Mouse (Mus musculus) cortical plate, adult 2 months (tissue): ENCODE results near the gene Snx29. TPM values are rescaled to one million over a fixed set of nuclear protein-coding genes. Genes with fewer than 3 reads are reported as not detected.
A peak's percentile ranks its signal among the peaks of the same experiment; 100 is the strongest.
"Not testable (repeated sequence)": the region's sequence is repeated elsewhere in the genome, so short reads cannot be mapped to it uniquely, and the experiment has no call there.

Experiments used
- H3K27ac ChIP-seq: fragments of 200-500 bp; 2 replicates; pipeline ENCODE4 v1.5.1; 2012; ENCODE audit warnings: low read length, control low read depth, inconsistent platforms; ENCODE audit not compliant: insufficient read depth
- H3K4me1 ChIP-seq: fragments of 200-500 bp; 2 replicates; pipeline ENCODE4 v1.6.1; 2011; ENCODE audit warnings: low read length; ENCODE audit not compliant: control insufficient read depth, insufficient read depth
- H3K4me3 ChIP-seq: fragments of 200-500 bp; 2 replicates; pipeline ENCODE4 v1.5.1; 2011; ENCODE audit warnings: mild to moderate bottlenecking, low read length, control low read depth; ENCODE audit not compliant: insufficient read depth
- CTCF ChIP-seq: fragments of 200-500 bp; IDR thresholded peaks from 2 replicates; pipeline ENCODE4 v1.5.1; 2011; ENCODE audit warnings: mild to moderate bottlenecking, control low read depth, low read length; ENCODE audit not compliant: insufficient read depth; ENCODE audit errors: extremely low read depth
- POLR2A ChIP-seq: fragments of 200-500 bp; IDR thresholded peaks from 2 replicates; pipeline ENCODE4 v1.6.1; 2011; ENCODE audit warnings: mild to moderate bottlenecking, low read length, control low read depth; ENCODE audit not compliant: insufficient read depth; ENCODE audit errors: extremely low read depth
- polyA plus RNA-seq: library from polyadenylated mRNA; depleted of rRNA; stranded (reverse); fragments of >200 nt; gene quantifications from 2 replicates; pipeline ENCODE4 v1.2.3, GENCODE M21; 2012

Gene Snx29
- polyA plus RNA-seq, 1 experiment = 7.2 TPM

DNA sequence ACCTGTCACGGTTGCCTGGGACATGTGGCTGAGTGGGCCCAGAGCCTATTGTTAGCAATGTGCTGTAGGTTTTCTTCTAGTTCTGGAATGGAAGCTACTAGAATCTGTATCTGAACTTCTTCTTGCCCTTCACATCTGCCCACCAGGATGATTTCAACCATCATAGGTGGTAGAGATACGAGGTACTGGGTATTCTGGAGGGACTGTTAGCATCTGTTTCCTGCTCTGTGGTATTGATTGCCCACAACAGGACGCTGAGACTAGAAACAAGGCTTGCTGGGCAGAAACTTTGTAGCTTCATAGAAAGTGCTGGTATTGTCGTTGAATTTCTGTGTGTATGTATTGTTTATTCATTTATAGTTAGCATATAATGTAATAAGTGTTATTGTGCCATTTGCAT is 118.9 kb downstream of the Snx29 start:
- Histone ChIP-seq H3K4me3 (no peak overlapping the region), H3K4me1 (no peaks in the 10 kb centered on the region; the same call in 1 of the 2 replicates), H3K27ac (no peak overlapping the region)
- TF ChIP-seq CTCF (no peak), POLR2A (no peak)

DNA sequence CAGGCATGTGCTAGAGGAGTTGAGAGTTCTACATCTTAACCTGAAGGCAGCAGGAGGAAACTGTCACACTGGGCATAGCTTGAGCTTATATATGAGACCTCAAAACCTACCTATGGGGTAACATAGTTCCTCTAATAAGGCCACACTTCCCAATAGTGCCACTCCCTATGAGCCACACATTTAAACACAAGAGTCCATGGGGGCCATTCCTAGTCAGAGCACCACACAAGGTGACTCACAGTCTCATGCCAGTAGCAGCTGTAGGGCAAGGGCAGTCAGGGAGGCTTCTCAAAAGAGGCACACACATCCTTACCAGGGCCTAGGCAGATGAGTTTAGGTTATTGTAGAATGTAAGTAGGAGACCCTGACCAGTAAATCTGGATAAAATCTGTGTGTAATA is 119.8 kb downstream of the Snx29 start:
- no peak overlapping the region for H3K4me3 ChIP-seq
- no peaks in the 10 kb centered on the region; the same call in 1 of the 2 replicates for H3K4me1 ChIP-seq
- no peak for TF ChIP-seq CTCF
- TF ChIP-seq POLR2A = no peak
- H3K27ac ChIP-seq = no peak overlapping the region

DNA sequence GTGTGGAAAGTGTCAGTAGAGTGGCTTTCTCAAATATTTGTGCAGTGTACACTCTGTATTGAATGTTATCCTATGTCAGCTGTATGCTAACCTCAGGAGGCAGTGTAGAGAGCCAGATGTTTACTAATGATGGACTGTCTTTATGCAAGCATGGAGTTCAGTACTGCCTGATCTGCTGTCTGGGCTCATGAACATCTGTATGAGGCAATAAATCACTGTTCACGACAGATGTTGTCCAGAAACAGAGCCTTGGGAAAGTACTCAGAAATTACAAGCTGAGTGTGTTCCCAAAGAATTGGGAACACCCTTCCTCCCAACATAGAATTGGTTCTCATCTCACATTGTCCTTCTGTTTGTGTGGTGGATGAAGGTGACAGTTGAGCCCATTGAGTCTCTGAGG is 121.9 kb downstream of the Snx29 start:
- Histone ChIP-seq H3K4me1 (no peaks in the 10 kb centered on the region; the same call in 1 of the 2 replicates), H3K27ac (no peak overlapping the region), H3K4me3 (no peak overlapping the region)
- TF ChIP-seq CTCF (no peak), POLR2A (no peak)

DNA sequence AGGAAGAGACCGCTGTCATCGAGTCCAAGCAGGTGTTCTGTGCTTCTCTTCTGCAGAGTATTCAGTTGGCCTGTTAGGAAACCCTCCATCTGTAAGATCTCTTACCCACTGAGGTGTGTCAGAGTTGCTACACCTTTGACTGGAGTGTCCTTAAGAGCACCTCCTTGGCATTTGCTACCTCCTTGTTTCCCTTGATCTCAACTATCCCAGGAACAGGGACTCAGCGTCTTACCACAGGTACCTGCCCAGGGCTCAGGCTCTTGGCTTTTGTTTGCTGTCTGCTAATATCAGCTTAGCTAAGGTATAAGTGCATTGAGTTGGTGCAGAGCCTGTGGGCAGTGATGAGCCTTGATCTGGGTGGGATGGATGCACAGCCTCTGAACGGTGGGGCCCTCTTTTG is 124.3 kb downstream of the Snx29 start:
- Histone ChIP-seq H3K4me3 (no peak overlapping the region), H3K4me1 (no peaks in the 10 kb centered on the region), H3K27ac (no peak overlapping the region)
- TF ChIP-seq CTCF = no peak
- no peak for TF ChIP-seq POLR2A

DNA sequence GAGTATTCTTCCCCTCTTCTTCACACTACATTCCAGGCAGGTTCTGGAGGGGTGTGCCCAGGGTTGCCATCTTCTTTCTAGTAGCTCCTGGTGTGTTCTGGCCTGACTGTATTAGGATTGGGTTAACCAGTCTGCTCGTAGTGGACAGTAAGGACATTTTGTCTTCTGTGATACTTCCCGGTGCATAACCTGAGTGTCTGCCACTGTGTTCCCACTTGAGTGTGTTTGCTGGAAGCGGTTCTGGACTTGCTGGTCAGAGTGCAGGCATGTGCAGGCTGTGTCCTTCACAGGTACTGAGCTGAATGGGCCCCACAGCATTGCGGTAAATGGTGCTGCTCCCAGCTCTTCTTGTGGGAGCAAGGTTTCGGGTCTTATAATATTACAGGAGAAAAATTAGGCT is 125.2 kb downstream of the Snx29 start:
- Histone ChIP-seq H3K27ac (no peak overlapping the region), H3K4me3 (no peak overlapping the region), H3K4me1 (no peaks in the 10 kb centered on the region)
- no peak for TF ChIP-seq CTCF
- TF ChIP-seq POLR2A = no peak

DNA sequence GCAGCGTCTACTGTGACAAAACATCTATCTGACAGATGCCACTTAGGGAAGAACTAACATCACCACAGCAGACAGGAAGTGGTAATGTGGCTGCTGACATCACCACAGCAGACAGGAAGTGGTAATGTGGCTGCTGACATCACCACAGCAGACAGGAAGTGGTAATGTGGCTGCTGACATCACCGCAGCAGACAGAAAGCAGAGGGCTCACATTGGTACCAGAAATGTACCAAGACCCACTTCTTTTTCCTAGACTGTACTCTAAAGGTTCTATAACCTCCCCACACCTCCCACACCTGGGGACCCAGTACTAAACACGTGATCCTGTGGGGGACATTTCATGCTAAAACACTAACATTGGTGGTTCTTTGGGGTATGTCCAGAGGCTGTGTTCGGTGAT is 126.0 kb downstream of the Snx29 start:
- not testable (repeated sequence) for H3K4me1 ChIP-seq, H3K4me3 ChIP-seq, H3K27ac ChIP-seq

DNA sequence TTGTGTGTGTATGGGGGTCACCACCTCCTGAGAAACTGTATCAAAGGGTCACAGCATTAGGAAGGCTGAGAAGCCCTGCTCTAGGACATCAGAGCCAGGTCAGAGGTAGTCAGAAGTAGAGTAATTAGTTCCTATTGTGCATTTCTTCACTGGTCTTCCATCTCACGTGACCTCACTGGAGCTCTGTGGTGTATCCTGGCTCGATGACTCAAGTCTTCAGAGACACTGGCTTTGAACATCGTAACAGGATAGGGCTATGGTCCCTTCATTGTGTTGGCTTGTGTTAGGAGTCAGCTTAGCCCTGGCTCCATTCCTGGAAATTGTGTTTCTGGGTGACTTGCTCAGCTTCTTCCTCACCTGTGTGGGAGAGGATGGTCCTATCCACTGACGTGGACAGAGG is 126.6 kb downstream of the Snx29 start:
- no peak overlapping the region for H3K4me3 ChIP-seq
- no peak overlapping the region for H3K27ac ChIP-seq
- TF ChIP-seq POLR2A (no peak), CTCF (no peak)
- H3K4me1 ChIP-seq = no peaks in the 10 kb centered on the region

DNA sequence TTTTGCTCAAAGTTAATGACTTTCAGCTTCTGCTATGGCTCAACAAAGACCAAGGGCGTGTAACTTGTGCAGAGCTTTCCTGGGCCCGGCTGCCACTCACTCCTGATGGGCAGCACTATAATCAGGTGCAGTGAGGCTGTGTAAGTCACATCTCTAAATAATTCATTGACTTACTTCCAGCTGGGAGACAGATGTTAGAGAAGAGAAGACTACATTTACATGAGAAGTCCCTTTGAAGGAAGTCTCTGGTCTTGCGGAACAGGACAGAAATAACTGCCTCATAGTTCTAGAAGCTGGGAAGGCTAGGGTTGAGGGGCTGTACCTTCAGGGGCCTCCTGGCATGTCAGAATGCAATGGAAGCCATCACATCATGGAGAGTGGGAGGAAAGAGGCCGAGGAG is 127.9 kb downstream of the Snx29 start:
- Histone ChIP-seq H3K4me1 (no peaks in the 10 kb centered on the region), H3K27ac (no peak overlapping the region), H3K4me3 (no peak overlapping the region)
- TF ChIP-seq POLR2A = no peak
- TF ChIP-seq CTCF = no peak

DNA sequence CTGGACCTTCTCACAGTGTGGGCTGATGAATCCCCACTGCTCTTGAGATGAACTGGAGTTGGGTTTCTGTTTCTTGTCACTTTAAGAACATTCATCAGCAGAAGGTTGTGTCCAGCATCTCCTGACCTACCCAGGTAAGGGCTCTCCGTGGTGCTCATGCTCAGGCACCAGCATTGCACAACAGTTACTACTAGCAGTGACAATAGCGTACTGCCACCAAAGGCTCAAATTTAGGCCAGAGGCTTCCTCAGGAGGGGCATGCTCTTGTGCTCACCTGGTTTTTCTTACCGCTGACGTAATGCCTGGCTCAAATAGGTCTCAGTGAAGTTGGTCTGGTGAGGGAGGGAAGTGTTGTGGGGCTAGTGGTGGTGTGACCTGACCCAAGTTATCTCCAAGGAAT is 132.2 kb downstream of the Snx29 start:
- peaks cover 5% of the 10 kb centered on the region; the same call in 1 of the 2 replicates for H3K4me1 ChIP-seq
- no peak for TF ChIP-seq POLR2A
- TF ChIP-seq CTCF = no peak
- no peak overlapping the region for H3K4me3 ChIP-seq
- H3K27ac ChIP-seq = no peak overlapping the region

DNA sequence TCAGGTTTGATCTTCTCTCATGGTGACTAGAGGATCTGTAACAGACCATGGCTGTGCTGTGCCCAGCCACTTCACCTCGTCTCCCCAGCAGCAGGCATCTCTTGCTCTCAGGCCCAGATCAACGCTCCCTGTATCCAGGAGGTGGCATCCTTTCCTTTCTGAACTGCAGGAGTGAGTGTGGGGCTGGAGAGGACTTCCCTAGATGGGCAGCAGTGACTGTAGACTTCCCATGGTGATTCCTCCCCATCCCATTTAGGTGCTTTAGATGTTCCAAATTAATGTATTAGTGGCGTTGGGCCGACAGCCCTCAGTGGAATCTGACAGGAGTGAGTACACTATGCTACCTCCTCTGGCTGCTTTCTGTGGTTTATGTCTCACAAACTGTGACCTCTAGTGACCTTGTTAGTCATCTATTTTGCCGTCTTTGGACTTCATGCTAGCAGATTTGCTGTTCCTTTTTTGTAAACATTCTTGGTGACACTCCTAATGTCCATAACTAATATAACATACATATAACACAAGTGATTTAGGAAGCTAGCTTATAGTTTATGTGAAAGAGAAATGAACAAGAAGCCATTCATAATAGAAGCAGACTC is 132.9 kb downstream of the Snx29 start:
- TF ChIP-seq CTCF (peak; percentile 54), POLR2A (no peak)
- Histone ChIP-seq H3K4me1 (peaks cover 9% of the 10 kb centered on the region), H3K4me3 (no peak overlapping the region), H3K27ac (no peak overlapping the region)

DNA sequence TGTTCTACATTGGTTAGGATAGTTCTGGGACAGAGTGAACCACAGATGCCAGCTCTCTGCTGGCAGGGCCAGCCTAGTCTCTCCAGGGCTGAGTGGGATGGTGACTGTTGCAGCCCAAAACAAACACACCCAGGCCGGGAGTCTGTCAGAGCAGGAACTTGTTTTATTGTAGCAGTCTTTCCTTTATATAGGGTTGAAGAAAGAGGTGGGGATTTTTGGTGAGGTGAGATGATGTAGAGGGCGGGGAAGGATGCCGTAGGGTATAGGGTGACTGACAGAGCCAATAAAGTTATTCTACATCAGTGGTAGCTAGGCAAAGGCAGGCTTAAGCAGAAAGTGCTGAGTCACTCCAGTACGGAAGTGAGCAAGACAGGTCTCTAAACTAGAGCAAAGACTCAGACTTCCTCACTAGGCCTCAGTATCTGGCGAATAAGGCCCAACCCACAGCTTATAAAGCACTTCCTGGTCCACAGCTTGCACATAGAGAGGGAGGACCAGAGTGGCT is 133.5 kb downstream of the Snx29 start:
- Histone ChIP-seq H3K27ac (0 out of 2 replicates have a peak overlapping the region, but pooled peaks have one; percentile 35), H3K4me1 (peaks cover 15% of the 10 kb centered on the region), H3K4me3 (no peak overlapping the region)
- TF ChIP-seq CTCF = no peak
- no peak for TF ChIP-seq POLR2A
